Mouse (Mus musculus): ENCODE results near the gene Flnb.

DNA sequence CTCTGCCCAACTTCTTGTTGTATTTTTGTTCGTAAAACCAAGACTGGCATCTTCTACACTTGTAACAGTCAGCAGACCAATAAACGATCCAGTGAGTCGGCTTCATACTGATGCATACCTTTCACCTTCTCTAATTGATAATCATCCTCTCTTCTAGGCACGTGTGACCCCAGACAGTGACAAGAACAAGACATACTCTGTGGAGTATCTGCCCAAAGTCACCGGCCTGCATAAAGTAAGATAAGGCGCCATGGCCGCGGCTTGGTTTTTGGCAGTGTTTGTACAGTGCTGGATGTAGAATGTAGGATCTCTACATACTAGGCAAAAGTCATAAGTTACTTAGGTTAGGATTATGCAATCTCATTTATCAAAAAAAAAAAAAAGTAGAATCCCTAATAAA is 64.3 kb downstream of the Flnb start:
- TF ChIP-seq GATA1 (IDR thresholded peaks at IDR 0.05; ENCODE audit: borderline replicate concordance, low read length) (no peak), FLI1 (IDR thresholded peaks at IDR 0.05; ENCODE audit: low read length) (no peak)

Measured in megakaryocyte, embryonic 14.5 days (primary cell).